Mouse (Mus musculus): Measurements from ENCODE around the gene Lama2. TPM values are rescaled to one million over a fixed set of nuclear protein-coding genes. Genes with fewer than 3 reads are reported as not detected.

Lama2 gene
- total RNA-seq, 1 experiment from 2014 or later = 0.05 TPM

- no peak for ATAC-seq (replicated peaks in 1 of 2; ENCODE audit: insufficient read depth in 1 of 2, low FRiP score in 2 of 2, low TSS enrichment in 1 of 2, low read depth in 1 of 2, poor library complexity in 2 of 2, severe bottlenecking in 2 of 2)
Measured at GRCm38 (mm10) chr10:27413583-27414465, 205.7 kb downstream of the Lama2 start.

- ATAC-seq (replicated peaks in 1 of 2; ENCODE audit: insufficient read depth in 1 of 2, low FRiP score in 2 of 2, low TSS enrichment in 1 of 2, low read depth in 1 of 2, poor library complexity in 2 of 2, severe bottlenecking in 2 of 2) = no peak
Measured at GRCm38 (mm10) chr10:27390753-27391152, 228.8 kb downstream of the Lama2 start.

DNA sequence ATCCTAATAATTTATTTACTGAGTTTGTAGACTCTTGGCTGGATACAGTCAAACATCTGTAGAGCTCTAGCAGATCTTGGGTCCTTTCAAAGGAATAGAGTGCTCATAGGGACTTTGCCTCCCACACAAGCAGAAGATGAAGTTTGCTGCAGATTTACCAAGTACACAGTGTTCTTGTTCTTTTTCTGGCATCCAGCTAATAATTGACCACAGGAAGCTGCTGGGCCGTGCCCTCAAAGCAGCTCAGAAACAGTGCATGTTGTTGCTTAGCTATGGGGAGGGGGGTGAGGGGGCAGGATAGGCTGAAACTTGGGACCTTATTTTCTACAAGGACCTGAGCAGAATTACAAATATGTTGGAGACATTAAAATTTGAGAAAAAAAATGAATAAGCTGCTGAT lies 232.0 kb downstream of the Lama2 start:
- no peak for ATAC-seq (replicated peaks in 1 of 2; ENCODE audit: insufficient read depth in 1 of 2, low FRiP score in 2 of 2, low TSS enrichment in 1 of 2, low read depth in 1 of 2, poor library complexity in 2 of 2, severe bottlenecking in 2 of 2)

DNA sequence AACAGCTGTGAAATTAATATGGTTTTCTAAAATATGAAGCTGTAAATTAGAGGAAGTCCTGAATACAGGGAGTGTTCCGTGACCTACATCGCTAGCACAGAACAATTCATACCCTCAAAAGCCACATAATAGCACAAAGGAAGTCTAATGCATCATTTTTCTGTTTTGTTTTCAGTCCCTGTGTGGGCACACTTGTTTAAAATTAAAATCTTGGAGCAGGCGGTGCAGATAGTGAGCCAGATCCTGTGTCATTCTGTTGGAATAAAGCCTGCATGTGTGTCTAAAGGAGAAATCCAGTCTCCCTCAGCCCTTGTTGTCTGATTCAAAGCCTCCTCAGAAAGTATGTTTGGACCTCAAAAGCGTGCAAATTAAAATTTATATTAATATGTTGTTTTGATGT lies 234.9 kb downstream of the Lama2 start:
- no peak for ATAC-seq (replicated peaks in 1 of 2; ENCODE audit: insufficient read depth in 1 of 2, low FRiP score in 2 of 2, low TSS enrichment in 1 of 2, low read depth in 1 of 2, poor library complexity in 2 of 2, severe bottlenecking in 2 of 2)

DNA sequence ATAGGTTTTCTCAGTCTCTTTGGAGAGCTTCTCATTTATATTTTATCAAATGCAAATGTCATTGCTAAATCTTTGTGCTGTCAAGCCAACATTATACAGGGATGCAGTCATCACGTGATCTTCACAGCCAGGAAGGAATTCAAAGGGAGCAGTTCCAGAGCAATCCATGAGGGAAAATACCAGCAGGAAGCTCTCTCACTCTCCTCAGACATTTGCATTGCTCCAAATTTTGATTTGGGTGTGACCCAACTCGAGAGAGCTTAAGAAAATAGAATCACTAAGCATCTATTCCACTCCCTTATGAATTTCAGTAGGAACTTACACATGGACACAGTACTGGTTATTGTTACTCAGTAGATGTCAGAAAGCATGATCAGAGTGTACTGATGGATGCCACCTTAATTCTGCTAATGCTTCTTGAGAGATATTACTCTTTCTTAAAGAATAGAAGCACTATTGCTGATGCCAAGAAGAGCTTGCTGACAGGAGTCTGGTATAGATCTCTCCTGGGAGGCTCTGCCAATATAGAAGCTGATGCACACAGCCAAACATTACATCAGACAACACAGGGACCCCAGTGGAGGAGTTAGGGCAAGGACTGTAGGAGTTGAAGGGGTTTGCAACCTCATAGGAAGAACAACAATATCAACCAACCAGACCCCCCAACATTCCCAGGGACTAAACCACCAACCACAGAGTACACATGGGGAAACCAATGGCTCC lies 236.5 kb downstream of the Lama2 start:
- ATAC-seq (replicated peaks in 1 of 2; ENCODE audit: insufficient read depth in 1 of 2, low FRiP score in 2 of 2, low TSS enrichment in 1 of 2, low read depth in 1 of 2, poor library complexity in 2 of 2, severe bottlenecking in 2 of 2) = no peak

DNA sequence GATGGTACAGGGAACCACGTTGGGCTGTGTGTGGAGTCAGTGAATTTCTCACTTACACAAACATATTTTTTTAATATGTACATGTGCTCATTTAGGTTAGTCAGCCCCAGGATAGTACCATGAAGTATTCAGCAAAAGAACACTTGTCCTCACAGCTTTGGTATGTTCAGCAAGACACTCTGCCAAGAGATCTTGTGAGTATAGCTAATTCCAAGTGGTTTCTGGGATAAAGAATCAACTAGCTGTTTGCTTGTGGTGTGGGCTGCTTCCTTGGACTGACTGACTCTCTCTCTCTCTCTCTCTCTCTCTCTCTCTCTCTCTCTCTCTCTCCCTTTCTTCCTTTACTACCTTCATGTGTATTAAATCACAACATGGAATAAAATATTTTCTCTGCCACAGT lies 241.3 kb downstream of the Lama2 start:
- ATAC-seq (replicated peaks in 1 of 2; ENCODE audit: insufficient read depth in 1 of 2, low FRiP score in 2 of 2, low TSS enrichment in 1 of 2, low read depth in 1 of 2, poor library complexity in 2 of 2, severe bottlenecking in 2 of 2) = no peak

GRCm38 (mm10) chr10:27344278-27344677 lies 275.3 kb downstream of the Lama2 start:
- ATAC-seq (replicated peaks in 1 of 2; ENCODE audit: insufficient read depth in 1 of 2, low FRiP score in 2 of 2, low TSS enrichment in 1 of 2, low read depth in 1 of 2, poor library complexity in 2 of 2, severe bottlenecking in 2 of 2) = no peak

GRCm38 (mm10) chr10:27322410-27322990 lies 297.1 kb downstream of the Lama2 start:
- no peak for ATAC-seq (replicated peaks in 1 of 2; ENCODE audit: insufficient read depth in 1 of 2, low FRiP score in 2 of 2, low TSS enrichment in 1 of 2, low read depth in 1 of 2, poor library complexity in 2 of 2, severe bottlenecking in 2 of 2)

DNA sequence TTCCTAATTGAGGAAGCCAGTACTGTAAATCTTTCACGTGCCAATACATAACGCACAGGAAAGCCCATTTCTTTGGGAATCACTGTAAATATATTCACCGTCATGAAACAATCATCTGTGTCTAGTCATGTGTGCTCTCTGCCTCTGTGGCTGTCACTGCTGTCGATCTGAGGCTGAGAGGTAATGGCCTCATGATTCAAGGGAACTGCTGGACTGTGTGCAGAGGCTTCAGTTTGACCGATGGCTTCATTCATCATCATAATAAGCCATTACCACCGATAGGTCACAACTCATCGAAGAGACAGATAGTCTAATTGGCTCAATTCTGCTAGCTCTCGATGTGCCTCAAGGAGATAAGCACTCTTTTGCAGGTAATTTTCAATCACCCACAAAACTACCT lies 312.1 kb downstream of the Lama2 start:
- ATAC-seq (replicated peaks in 1 of 2; ENCODE audit: insufficient read depth in 1 of 2, low FRiP score in 2 of 2, low TSS enrichment in 1 of 2, low read depth in 1 of 2, poor library complexity in 2 of 2, severe bottlenecking in 2 of 2) = no peak

- ATAC-seq (replicated peaks in 1 of 2; ENCODE audit: insufficient read depth in 1 of 2, low FRiP score in 2 of 2, low TSS enrichment in 1 of 2, low read depth in 1 of 2, poor library complexity in 2 of 2, severe bottlenecking in 2 of 2) = no peak
Measured at GRCm38 (mm10) chr10:27305301-27305700, 314.3 kb downstream of the Lama2 start.

DNA sequence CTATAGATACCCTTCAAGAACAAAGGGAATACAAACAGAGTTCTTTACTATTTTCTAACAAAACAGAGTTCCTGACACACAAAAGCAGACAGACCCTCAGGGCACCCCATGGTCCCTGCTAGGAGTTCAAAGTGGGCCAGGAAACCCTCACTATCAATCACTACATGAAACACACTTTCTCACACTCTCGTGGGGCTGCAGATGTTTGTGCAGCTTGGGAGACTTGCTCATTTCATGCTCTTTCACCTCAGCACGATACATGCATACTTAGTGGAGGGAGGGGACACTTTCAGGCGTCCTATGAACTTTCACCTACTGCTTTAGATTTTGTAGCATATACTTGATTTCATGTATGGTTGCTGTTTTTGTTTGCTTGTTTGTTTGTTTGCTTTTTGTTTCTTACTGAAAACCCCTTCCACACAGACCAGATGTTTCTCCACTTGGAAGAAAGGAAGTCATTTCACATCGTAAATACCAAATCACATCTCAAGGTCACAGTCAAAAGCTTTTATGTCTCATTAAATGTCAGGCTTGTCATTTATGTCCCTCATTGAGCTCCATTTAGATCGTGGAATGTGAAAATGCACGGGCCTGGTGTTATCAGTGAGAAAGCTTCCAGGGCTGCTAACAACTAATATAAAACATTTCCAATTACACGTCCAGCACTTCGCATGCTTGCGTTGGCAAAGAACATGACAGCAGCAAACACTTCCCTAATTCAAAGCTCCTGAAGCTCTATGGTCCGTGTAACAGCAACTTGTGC lies 334.3 kb downstream of the Lama2 start:
- no peak for ATAC-seq (replicated peaks in 1 of 2; ENCODE audit: insufficient read depth in 1 of 2, low FRiP score in 2 of 2, low TSS enrichment in 1 of 2, low read depth in 1 of 2, poor library complexity in 2 of 2, severe bottlenecking in 2 of 2)

DNA sequence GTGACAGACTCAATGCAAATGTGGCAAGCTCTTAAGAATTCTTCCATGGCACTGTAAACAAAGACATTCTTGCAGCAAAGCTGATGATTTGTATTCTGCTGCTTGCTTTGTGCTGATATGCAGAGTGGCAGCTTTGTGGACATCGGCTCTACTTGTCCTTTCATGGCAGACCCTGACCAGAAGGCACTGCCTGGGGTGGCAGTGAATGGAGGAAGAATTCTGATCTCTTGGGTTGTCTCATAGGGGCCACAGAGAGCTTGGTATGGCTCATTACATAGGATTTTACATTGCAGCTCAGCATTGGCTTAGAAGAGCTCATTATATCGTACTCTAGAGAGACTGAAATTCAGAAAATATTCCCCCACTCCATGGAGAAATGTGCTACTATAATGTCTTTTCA lies 352.1 kb downstream of the Lama2 start:
- ATAC-seq (replicated peaks in 1 of 2; ENCODE audit: insufficient read depth in 1 of 2, low FRiP score in 2 of 2, low TSS enrichment in 1 of 2, low read depth in 1 of 2, poor library complexity in 2 of 2, severe bottlenecking in 2 of 2) = no peak

GRCm38 (mm10) chr10:27265812-27266211 lies 353.7 kb downstream of the Lama2 start:
- peak; percentile 83 for ATAC-seq (replicated peaks in 1 of 2; ENCODE audit: insufficient read depth in 1 of 2, low FRiP score in 2 of 2, low TSS enrichment in 1 of 2, low read depth in 1 of 2, poor library complexity in 2 of 2, severe bottlenecking in 2 of 2)

DNA sequence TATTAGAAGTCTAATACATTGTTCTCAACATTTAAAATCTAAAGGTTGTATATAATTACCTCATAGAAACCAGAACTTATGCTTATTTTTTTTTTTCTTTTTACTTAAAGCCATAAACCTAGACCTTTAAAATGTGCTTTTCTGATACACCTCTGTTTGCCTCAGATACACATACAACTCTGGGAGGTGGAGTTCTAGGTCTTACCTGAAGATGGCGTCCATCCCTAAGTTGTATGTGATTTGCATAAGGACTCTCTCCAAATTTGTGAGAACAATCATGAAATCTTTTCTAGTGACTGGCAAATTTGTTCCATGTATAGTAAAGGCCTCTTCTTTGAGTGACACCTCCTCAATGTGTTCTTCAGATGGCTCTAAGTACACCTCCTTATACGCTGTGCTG lies 354.8 kb downstream of the Lama2 start:
- ATAC-seq (replicated peaks in 1 of 2; ENCODE audit: insufficient read depth in 1 of 2, low FRiP score in 2 of 2, low TSS enrichment in 1 of 2, low read depth in 1 of 2, poor library complexity in 2 of 2, severe bottlenecking in 2 of 2) = no peak

DNA sequence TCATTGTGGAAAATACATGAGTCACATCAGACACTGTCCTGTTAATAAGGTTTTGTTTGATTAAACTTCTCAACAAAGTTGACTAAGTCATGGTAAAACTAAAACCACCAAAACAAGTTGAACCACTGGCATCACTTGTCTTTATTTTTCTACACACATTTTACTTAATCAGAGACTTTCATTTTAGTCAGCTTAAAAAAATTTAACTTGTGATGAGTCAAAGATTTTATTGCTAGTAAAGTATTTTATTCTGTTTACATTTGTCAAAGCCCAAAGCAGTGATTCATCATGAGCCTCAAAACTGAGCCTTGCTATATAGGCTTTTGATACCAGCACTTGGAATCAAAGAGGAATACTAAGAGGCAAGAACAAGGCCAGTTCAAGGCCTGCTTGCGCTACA lies 369.8 kb downstream of the Lama2 start:
- ATAC-seq (replicated peaks in 1 of 2; ENCODE audit: insufficient read depth in 1 of 2, low FRiP score in 2 of 2, low TSS enrichment in 1 of 2, low read depth in 1 of 2, poor library complexity in 2 of 2, severe bottlenecking in 2 of 2) = no peak

DNA sequence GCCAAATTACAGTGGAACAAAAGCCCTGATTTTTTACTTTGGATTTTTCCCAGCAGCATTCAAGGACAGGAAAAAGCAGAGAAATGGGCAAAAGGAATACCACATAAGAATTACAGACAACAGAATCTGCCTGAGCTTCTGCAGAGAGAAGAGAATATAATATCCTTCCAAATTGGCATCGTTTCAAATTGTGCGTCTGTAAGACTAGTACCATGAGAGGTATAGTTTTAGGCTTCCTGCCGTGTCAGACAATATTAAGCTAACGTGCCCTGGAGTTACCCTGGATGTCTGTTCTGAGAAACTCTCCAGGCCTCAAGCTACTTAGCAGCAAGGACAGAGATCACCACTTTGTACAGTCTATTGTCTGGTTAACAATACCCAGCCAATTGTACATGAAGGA lies 384.8 kb downstream of the Lama2 start:
- ATAC-seq (replicated peaks in 1 of 2; ENCODE audit: insufficient read depth in 1 of 2, low FRiP score in 2 of 2, low TSS enrichment in 1 of 2, low read depth in 1 of 2, poor library complexity in 2 of 2, severe bottlenecking in 2 of 2) = no peak

DNA sequence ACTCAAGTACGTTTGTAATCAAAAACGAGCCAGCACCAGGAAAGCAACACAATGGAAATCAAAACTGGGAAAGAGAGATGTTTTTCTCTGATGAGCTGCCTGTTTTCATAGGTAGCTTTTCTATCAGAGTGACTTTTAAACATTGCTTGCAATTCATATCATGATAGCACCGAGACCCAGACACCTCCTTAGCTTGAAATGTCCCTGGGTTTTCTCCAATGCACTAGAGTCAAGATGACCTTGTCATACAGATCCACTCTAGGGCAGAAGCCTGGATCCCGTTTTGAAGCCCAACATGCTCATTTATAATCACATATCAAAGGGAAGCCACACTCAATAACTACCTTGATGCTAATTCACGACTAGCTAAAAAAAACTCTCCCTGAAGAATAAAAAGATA lies 386.0 kb downstream of the Lama2 start:
- no peak for ATAC-seq (replicated peaks in 1 of 2; ENCODE audit: insufficient read depth in 1 of 2, low FRiP score in 2 of 2, low TSS enrichment in 1 of 2, low read depth in 1 of 2, poor library complexity in 2 of 2, severe bottlenecking in 2 of 2)

Measured in hematopoietic stem cell, adult 5-6 weeks (primary cell).